Mouse (Mus musculus) hindbrain, embryonic 11.5 days (tissue): Measurements from ENCODE around the gene Celsr2. TPM values are rescaled to one million over a fixed set of nuclear protein-coding genes. Genes with fewer than 3 reads are reported as not detected.
A peak's percentile ranks its signal among the peaks of the same experiment; 100 is the strongest.

Experiments
- ATAC-seq: fragments of 200-750 bp; cut with Nextera tagmentation; 2 replicates; pipeline ENCODE4 v1.8.0; 2017; ENCODE audit warnings: mild to moderate bottlenecking, moderate TSS enrichment, moderate library complexity; ENCODE audit not compliant: low FRiP score
- DNase-seq: peaks from one replicate; pipeline ENCODE4 v3.0.0-alpha.2; 2015; ENCODE audit warnings: low spot score
- H3K27ac ChIP-seq: fragments of 300-500 bp; sonication (generic); 2 replicates; pipeline ENCODE4 v1.5.1; 2014; ENCODE audit warnings: mild to moderate bottlenecking, low read depth, low read length
- H3K27me3 ChIP-seq: fragments of 300-500 bp; sonication (generic); 2 replicates; pipeline ENCODE4 v1.6.1; 2014; ENCODE audit warnings: mild to moderate bottlenecking, low read length, moderate library complexity, mixed read lengths; ENCODE audit not compliant: control insufficient read depth, insufficient read depth
- H3K36me3 ChIP-seq: fragments of 300-500 bp; sonication (generic); 2 replicates; pipeline ENCODE4 v1.6.1; 2014; ENCODE audit warnings: mild to moderate bottlenecking, low read length, moderate library complexity, mixed read lengths; ENCODE audit not compliant: control insufficient read depth, insufficient read depth
- H3K4me1 ChIP-seq: fragments of 300-500 bp; sonication (generic); replicated peaks from 2 replicates; pipeline ENCODE4 v1.6.1; 2014; ENCODE audit warnings: low read length, mixed read lengths; ENCODE audit not compliant: control insufficient read depth, insufficient read depth
- H3K4me2 ChIP-seq: fragments of 300-500 bp; sonication (generic); replicated peaks from 2 replicates; pipeline ENCODE4 v1.6.1; 2014; ENCODE audit warnings: mild to moderate bottlenecking, low read depth, low read length
- H3K4me3 ChIP-seq: fragments of 300-500 bp; sonication (generic); 2 replicates; pipeline ENCODE4 v1.5.1; 2014; ENCODE audit warnings: low read depth, low read length
- H3K9ac ChIP-seq: fragments of 300-500 bp; sonication (generic); 2 replicates; pipeline ENCODE4 v1.6.1; 2014; ENCODE audit warnings: low read depth, low read length
- H3K9me3 ChIP-seq: fragments of 300-500 bp; sonication (generic); 2 replicates; pipeline ENCODE4 v1.6.1; 2016; ENCODE audit warnings: low read length; ENCODE audit not compliant: control insufficient read depth
- WGBS: fragments of 180-500 bp; shearing (Covaris S2); extraction: QIAGEN DNeasy Blood & Tissue Kit; methylation state at CpG from one replicate; pipeline ENCODE4 v1.1.7; 2014; 5-methylcytosine and 5-hydroxymethylcytosine counted together
- polyA plus RNA-seq: library from polyadenylated mRNA; unstranded; fragments of >200 nt; fragmentation: Nextera tagmentation; extraction: Ambion mirVana; gene quantifications from 2 replicates; pipeline ENCODE4 v1.2.1, GENCODE M21; 2014

Celsr2 gene
- polyA plus RNA-seq, 1 experiment from 2014 or later, result 101 TPM

DNA sequence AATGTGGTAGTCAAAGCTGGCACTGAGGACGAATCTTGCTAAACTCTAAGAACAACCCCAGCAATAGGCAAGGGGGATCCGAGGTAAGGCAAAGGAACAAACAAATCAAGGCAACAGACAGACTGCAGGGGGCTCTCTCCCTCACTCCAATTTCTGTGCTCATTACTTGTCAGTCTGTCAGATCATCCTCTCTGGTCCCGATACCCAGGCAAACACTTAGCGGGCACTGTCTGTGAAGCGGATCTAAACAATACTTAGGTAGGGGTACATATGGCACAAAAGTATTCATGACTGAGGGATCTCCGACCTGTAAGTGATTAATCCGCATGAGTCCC lies 21.0 kb upstream of the Celsr2 start:
- peaks cover 2% of the 10 kb centered on the region; the same call in 1 of the 2 replicates for H3K36me3 ChIP-seq
- H3K9me3 ChIP-seq, result no peaks in the 10 kb centered on the region
- H3K27ac ChIP-seq, result 0 out of 2 replicates have a peak overlapping the region, but pooled peaks have one; percentile 99
- no peak overlapping the region for H3K4me3 ChIP-seq
- 0 out of 2 replicates have a peak overlapping the region, but pooled peaks have one; percentile 25 for H3K9ac ChIP-seq
- H3K27me3 ChIP-seq, result no peaks in the 10 kb centered on the region
- peaks cover 16% of the 10 kb centered on the region for H3K4me1 ChIP-seq
- no peak overlapping the region for H3K4me2 ChIP-seq
- WGBS, result 79% methylated on average over 7 of the region's 7 CpGs
- ATAC-seq (no peak), DNase-seq (no peak)

DNA sequence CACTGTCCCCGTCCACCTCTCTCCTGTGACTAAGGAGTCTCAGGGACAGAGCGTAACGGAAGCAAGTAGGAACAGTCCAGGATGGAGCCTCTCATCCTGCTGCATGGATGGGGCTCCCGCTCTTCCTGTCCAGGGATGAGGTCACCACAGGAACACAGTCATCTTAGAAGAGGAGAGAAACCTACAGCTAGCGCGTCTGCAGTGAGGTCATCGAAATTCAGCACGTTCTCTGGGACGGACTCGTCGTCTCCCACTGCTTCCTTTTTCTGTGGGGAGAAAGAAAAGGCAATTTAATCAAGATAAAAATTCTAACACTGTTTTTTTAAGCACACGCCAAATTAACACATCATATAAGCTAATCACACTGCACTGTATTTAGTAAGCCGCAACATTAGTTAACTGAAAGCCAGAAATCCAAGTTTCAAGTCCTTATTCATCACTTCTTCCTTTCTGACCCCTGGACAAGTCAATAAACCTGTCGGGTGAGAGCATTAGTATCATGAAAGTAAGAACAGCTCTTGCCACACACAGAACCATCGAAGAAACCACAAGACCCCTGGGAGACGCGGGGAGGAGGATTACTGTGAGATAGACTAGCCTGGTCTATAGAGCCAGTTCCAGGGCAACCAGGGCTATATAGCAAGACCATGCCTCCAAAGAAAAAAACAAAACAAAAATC lies 20.5 kb upstream of the Celsr2 start:
- H3K9ac ChIP-seq, result 0 out of 2 replicates have a peak overlapping the region, but pooled peaks have one; percentile 25
- WGBS, result 82% methylated on average over 17 of the region's 17 CpGs
- H3K27ac ChIP-seq, result peak overlapping the region; percentile 99
- H3K4me2 ChIP-seq, result no peak overlapping the region
- H3K36me3 ChIP-seq, result peaks cover 5% of the 10 kb centered on the region; the same call in 1 of the 2 replicates
- no peak for DNase-seq
- H3K4me3 ChIP-seq, result no peak overlapping the region
- no peaks in the 10 kb centered on the region for H3K9me3 ChIP-seq
- no peaks in the 10 kb centered on the region for H3K27me3 ChIP-seq
- ATAC-seq, result no peak
- peaks cover 19% of the 10 kb centered on the region for H3K4me1 ChIP-seq

- ATAC-seq (peak; percentile 91), DNase-seq (no peak)
- H3K4me2 ChIP-seq, result peak overlapping the region; percentile 12
- H3K9ac ChIP-seq, result peak overlapping the region; percentile 7
- H3K27ac ChIP-seq, result peak overlapping the region; percentile 99
- H3K4me3 ChIP-seq, result no peak overlapping the region
- H3K27me3 ChIP-seq, result no peaks in the 10 kb centered on the region
- 21% methylated on average over 19 of the region's 19 CpGs for WGBS
- peaks cover 5% of the 10 kb centered on the region; the same call in 1 of the 2 replicates for H3K36me3 ChIP-seq
- peaks cover 19% of the 10 kb centered on the region for H3K4me1 ChIP-seq
- H3K9me3 ChIP-seq, result no peaks in the 10 kb centered on the region
These were observed 18.6 kb upstream of the Celsr2 start for GRCm38 (mm10) chr3:108433881-108434495.

GRCm38 (mm10) chr3:108433188-108433880 lies 18.0 kb upstream of the Celsr2 start:
- H3K27me3 ChIP-seq, result no peaks in the 10 kb centered on the region
- 14% methylated on average over 18 of the region's 18 CpGs for WGBS
- DNase-seq, result peak; percentile 92
- H3K4me2 ChIP-seq, result peak overlapping the region; percentile 18
- peak; percentile 95 for ATAC-seq
- peaks cover 11% of the 10 kb centered on the region for H3K36me3 ChIP-seq
- no peaks in the 10 kb centered on the region for H3K9me3 ChIP-seq
- peak overlapping the region; percentile 99 for H3K27ac ChIP-seq
- peak overlapping the region; percentile 53 for H3K9ac ChIP-seq
- peaks cover 19% of the 10 kb centered on the region for H3K4me1 ChIP-seq
- no peak overlapping the region for H3K4me3 ChIP-seq

GRCm38 (mm10) chr3:108432542-108433187 lies 17.3 kb upstream of the Celsr2 start:
- ATAC-seq, result peak; percentile 26; the same call in 1 of the 2 replicates
- Histone ChIP-seq H3K4me3 (no peak overlapping the region), H3K9ac (peak overlapping the region; percentile 53), H3K9me3 (no peaks in the 10 kb centered on the region), H3K4me1 (peaks cover 19% of the 10 kb centered on the region), H3K27ac (peak overlapping the region; percentile 99), H3K27me3 (no peaks in the 10 kb centered on the region), H3K36me3 (peaks cover 14% of the 10 kb centered on the region), H3K4me2 (0 out of 2 replicates have a peak overlapping the region, but pooled peaks have one; percentile 18)
- DNase-seq, result peak; percentile 54
- WGBS, result 38% methylated on average over 13 of the region's 13 CpGs

GRCm38 (mm10) chr3:108425624-108426018 lies 10.3 kb upstream of the Celsr2 start:
- WGBS, result 67% methylated on average over 6 of the region's 6 CpGs
- H3K9ac ChIP-seq, result peak overlapping the region; percentile 38; the same call in 1 of the 2 replicates
- ATAC-seq, result no peak
- no peaks in the 10 kb centered on the region for H3K27me3 ChIP-seq
- H3K27ac ChIP-seq, result peak overlapping the region; percentile 86
- no peak overlapping the region for H3K4me2 ChIP-seq
- no peak overlapping the region for H3K4me3 ChIP-seq
- H3K4me1 ChIP-seq, result peaks cover 30% of the 10 kb centered on the region
- peaks cover 19% of the 10 kb centered on the region for H3K36me3 ChIP-seq
- no peaks in the 10 kb centered on the region for H3K9me3 ChIP-seq
- DNase-seq, result no peak

GRCm38 (mm10) chr3:108424944-108425623 lies 9.7 kb upstream of the Celsr2 start:
- WGBS, result 48% methylated on average over 7 of the region's 7 CpGs
- Histone ChIP-seq H3K9me3 (no peaks in the 10 kb centered on the region), H3K4me2 (no peak overlapping the region), H3K36me3 (peaks cover 19% of the 10 kb centered on the region), H3K9ac (peak overlapping the region; percentile 38; the same call in 1 of the 2 replicates), H3K4me3 (no peak overlapping the region), H3K27ac (peak overlapping the region; percentile 86), H3K27me3 (no peaks in the 10 kb centered on the region), H3K4me1 (peaks cover 30% of the 10 kb centered on the region)
- DNase-seq, result no peak
- ATAC-seq, result peak; percentile 63
